Comparison of ENCODE assay signal across 16 mouse cellular contexts in genomic region chr3:152428925-152429324, GRCm38 (mm10).
"Had no signal": no experiment of that assay in that cellular context is flagged by ENCODE, and none has a peak within 500 bp of the region (broad histone marks: within the 10 kb centered on the region; RNA-seq: fewer than 3 reads in every experiment).

No protein-coding gene starts in this region.

- DNase-seq: gastrocnemius, postnatal 14 days; gastrocnemius, postnatal 36 days; heart, adult 18-20 months; heart, postnatal 14 days; heart, postnatal 36 days; kidney, adult 11 months; kidney, adult 2 months; kidney, adult 9 months; kidney, postnatal 14 days; kidney, postnatal 36 days; layer of hippocampus, adult 9-11 months; layer of hippocampus, postnatal 36 days; left cerebral cortex, postnatal 4 days had no signal

- ATAC-seq: hindbrain, postnatal 0 days; intestine, embryonic 16.5 days; liver, embryonic 12.5 days had no signal
